Mouse (Mus musculus): ENCODE data around the gene Zrsr2.

GRCm38 (mm10) chrX:163987718-163988374 lies 29.4 kb upstream of the Zrsr2 start:
- TF ChIP-seq CTCF (IDR thresholded peaks at IDR 0.05; ENCODE audit: control insufficient read depth, insufficient read depth, insufficient replicate concordance, low read depth, low read length) (no peak), POLR2A (IDR thresholded peaks at IDR 0.05; ENCODE audit: control insufficient read depth, low read depth, low read length) (no peak)

Data from testis, adult 2 months (tissue).